Mouse (Mus musculus) limb, embryonic 12.5 days (tissue): ENCODE measurements around the gene Samd1. TPM values are rescaled to one million over a fixed set of nuclear protein-coding genes. Genes with fewer than 3 reads are reported as not detected.
"Not testable (repeated sequence)": the region's sequence is repeated elsewhere in the genome, so short reads cannot be mapped to it uniquely, and the experiment has no call there.

Experiments used
- ATAC-seq: fragments of 200-750 bp; cut with Nextera tagmentation; 2 replicates; pipeline ENCODE4 v1.8.0; 2017; ENCODE audit warnings: low read depth, moderate TSS enrichment; ENCODE audit not compliant: insufficient number of reproducible peaks, insufficient read depth, low FRiP score, low TSS enrichment
- H3K27ac ChIP-seq: fragments of 300-500 bp; sonication (generic); 2 replicates; pipeline ENCODE4 v1.5.1; 2016; ENCODE audit warnings: mild to moderate bottlenecking, moderate library complexity
- H3K27me3 ChIP-seq: fragments of 300-500 bp; sonication (generic); 2 replicates; pipeline ENCODE4 v1.6.1; 2016; ENCODE audit warnings: mild to moderate bottlenecking, moderate library complexity
- H3K36me3 ChIP-seq: fragments of 300-500 bp; sonication (generic); 2 replicates; pipeline ENCODE4 v1.6.1; 2016; ENCODE audit warnings: mild to moderate bottlenecking, moderate library complexity
- H3K4me1 ChIP-seq: fragments of 300-500 bp; sonication (generic); replicated peaks from 2 replicates; pipeline ENCODE4 v1.6.1; 2016
- H3K4me2 ChIP-seq: fragments of 300-500 bp; sonication (generic); 2 replicates; pipeline ENCODE4 v1.6.1; 2016; ENCODE audit warnings: mild to moderate bottlenecking, moderate library complexity
- H3K4me3 ChIP-seq: fragments of 300-500 bp; sonication (generic); replicated peaks from 2 replicates; pipeline ENCODE4 v1.5.1; 2016; ENCODE audit warnings: mild to moderate bottlenecking
- H3K9ac ChIP-seq: fragments of 300-500 bp; sonication (generic); replicated peaks from 2 replicates; pipeline ENCODE4 v1.6.1; 2016; ENCODE audit warnings: mild to moderate bottlenecking, moderate library complexity
- H3K9me3 ChIP-seq: fragments of 300-500 bp; sonication (generic); 2 replicates; pipeline ENCODE4 v1.6.1; 2016; ENCODE audit warnings: mild to moderate bottlenecking, moderate library complexity
- WGBS: fragments of 180-500 bp; shearing (Covaris S2); methylation state at CpG from one replicate; pipeline ENCODE4 v1.1.7; 2016; 5-methylcytosine and 5-hydroxymethylcytosine counted together
- polyA plus RNA-seq: library from polyadenylated mRNA; unstranded; fragments of >200 nt; fragmentation: Nextera tagmentation; extraction: Ambion mirVana; gene quantifications from 2 replicates; pipeline ENCODE4 v1.2.1, GENCODE M21; 2016

The Samd1 gene
- polyA plus RNA-seq, 1 experiment from 2014 or later = 14.4 TPM

DNA sequence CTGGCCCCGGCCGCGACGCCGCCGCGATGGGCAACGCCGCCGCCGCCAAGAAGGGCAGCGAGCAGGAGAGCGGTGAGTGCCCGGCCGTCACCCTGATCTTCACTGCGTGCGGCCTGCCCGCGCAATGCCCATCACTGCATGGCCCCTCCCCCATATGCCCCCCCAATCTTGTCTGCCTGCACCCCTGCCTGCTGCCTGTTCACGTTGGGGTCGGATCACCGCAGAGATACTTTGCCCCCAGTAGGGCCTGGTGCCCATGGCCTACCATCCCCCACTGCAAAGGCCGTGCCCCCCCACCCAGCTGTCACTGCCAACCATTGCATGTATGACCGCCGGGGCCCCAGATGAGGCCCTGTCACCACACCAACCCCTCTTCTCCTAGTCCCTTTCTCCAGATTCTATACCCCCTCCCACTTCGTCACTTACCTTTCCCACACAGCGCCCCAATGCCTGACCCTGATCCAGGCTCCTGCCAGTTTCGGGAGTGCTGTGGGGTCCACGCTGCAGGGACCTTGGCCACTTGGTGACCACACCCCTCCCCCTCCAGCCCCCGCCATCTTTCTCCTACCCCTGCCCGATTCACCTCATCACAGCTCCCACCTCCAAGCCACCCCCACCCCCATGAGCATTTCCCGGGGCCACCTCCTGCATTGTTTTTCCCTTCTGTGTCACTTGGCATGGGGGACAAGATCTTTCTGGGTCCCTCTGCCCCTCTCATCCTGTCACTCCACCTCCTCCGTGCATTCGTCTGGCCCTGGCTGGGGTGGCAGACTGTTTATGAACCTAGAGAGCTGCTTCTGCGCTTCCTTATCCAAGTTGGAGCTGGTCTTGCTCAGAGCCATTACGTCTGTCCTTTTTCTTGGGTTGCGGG lies 24.1 kb upstream of the Samd1 start:
- Histone ChIP-seq H3K27me3 (no peaks in the 10 kb centered on the region), H3K4me2 (peak overlapping the region; percentile 99), H3K9ac (peak overlapping the region; percentile 92), H3K36me3 (peaks cover 19% of the 10 kb centered on the region), H3K27ac (no peak overlapping the region; the same call in 1 of the 2 replicates), H3K9me3 (no peaks in the 10 kb centered on the region), H3K4me3 (peak overlapping the region; percentile 98), H3K4me1 (peaks cover 37% of the 10 kb centered on the region)
- ATAC-seq = 0 out of 2 replicates have a peak, but pooled peaks have one; percentile 8
- 4% methylated on average over 32 of the region's 37 CpGs for WGBS

GRCm38 (mm10) chr8:83974521-83974920 lies 23.0 kb upstream of the Samd1 start:
- H3K27me3 ChIP-seq = no peaks in the 10 kb centered on the region
- peaks cover 39% of the 10 kb centered on the region for H3K4me1 ChIP-seq
- peak overlapping the region; percentile 11; the same call in 1 of the 2 replicates for H3K4me3 ChIP-seq
- ATAC-seq = no peak
- peaks cover 16% of the 10 kb centered on the region; the same call in 1 of the 2 replicates for H3K36me3 ChIP-seq
- H3K9me3 ChIP-seq = no peaks in the 10 kb centered on the region
- H3K27ac ChIP-seq = no peak overlapping the region
- H3K4me2 ChIP-seq = peak overlapping the region; percentile 99
- H3K9ac ChIP-seq = no peak overlapping the region
- WGBS = 91% methylated on average over 4 of the region's 4 CpGs

GRCm38 (mm10) chr8:83976101-83976630 lies 21.3 kb upstream of the Samd1 start:
- Histone ChIP-seq H3K4me2 (no peak overlapping the region), H3K4me1 (peaks cover 39% of the 10 kb centered on the region), H3K36me3 (peaks cover 27% of the 10 kb centered on the region), H3K27me3 (no peaks in the 10 kb centered on the region), H3K4me3 (no peak overlapping the region), H3K9ac (no peak overlapping the region), H3K27ac (no peak overlapping the region), H3K9me3 (no peaks in the 10 kb centered on the region)
- no peak for ATAC-seq
- WGBS = 82% methylated on average over 4 of the region's 4 CpGs

- H3K4me3 ChIP-seq = no peak overlapping the region
- no peaks in the 10 kb centered on the region for H3K9me3 ChIP-seq
- 85% methylated on average over 5 of the region's 5 CpGs for WGBS
Observed at GRCm38 (mm10) chr8:83976779-83977350, 20.6 kb upstream of the Samd1 start.

DNA sequence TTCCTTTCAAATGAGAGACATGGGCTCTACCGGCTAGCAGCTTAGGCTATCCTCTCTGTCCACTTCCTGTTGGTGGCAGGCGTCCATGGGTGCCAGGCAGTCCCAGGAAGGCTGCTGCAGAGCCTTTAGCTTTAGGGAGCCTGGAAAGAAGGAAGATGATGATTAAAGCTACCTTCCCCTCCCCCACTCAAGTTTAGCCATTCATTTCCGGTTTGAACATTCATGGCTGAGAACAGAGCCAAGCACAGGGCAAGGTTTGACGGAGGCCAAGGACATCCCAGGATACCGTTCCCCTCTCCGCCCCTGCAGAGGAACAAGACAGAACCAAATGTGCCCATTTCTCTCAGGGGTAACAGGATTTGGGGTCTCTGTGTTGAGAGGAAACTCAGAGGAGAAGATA lies 19.8 kb upstream of the Samd1 start:
- H3K4me1 ChIP-seq = peaks cover 34% of the 10 kb centered on the region
- H3K4me3 ChIP-seq = no peak overlapping the region
- no peak for ATAC-seq
- H3K9ac ChIP-seq = no peak overlapping the region
- H3K9me3 ChIP-seq = no peaks in the 10 kb centered on the region
- no peaks in the 10 kb centered on the region for H3K27me3 ChIP-seq
- peak overlapping the region; percentile 14 for H3K27ac ChIP-seq
- H3K36me3 ChIP-seq = peaks cover 41% of the 10 kb centered on the region
- WGBS = 48% methylated on average over 6 of the region's 6 CpGs
- H3K4me2 ChIP-seq = peak overlapping the region; percentile 28; the same call in 1 of the 2 replicates

More at GRCm38 (mm10) chr8:83976779-83977350, 20.6 kb upstream of the Samd1 start:
- no peak for ATAC-seq
- Histone ChIP-seq H3K9ac (no peak overlapping the region), H3K4me1 (peaks cover 36% of the 10 kb centered on the region), H3K36me3 (peaks cover 34% of the 10 kb centered on the region), H3K27ac (no peak overlapping the region), H3K27me3 (no peaks in the 10 kb centered on the region), H3K4me2 (0 out of 2 replicates have a peak overlapping the region, but pooled peaks have one; percentile 28)

DNA sequence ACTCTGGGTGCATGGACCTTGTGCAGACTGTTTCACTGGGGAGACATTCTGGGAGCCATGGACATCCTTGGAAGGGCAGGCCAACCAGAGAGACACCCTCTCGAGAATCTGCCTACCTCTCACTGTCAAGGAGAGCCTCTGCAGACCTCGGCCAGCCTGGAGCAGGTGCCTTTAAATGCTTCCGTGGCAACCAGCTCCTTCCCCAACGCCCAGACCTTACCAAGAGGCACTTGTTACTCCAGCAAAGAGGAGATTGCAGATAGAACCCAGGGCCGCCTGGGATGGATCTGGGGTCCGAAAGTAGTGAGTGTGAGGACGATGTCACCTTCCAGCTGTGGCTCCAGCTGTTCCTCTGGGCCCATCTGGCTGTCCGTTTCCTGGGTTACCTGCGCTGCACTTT lies 19.3 kb upstream of the Samd1 start:
- Histone ChIP-seq H3K9me3 (no peaks in the 10 kb centered on the region), H3K36me3 (peaks cover 47% of the 10 kb centered on the region), H3K4me2 (peak overlapping the region; percentile 28; the same call in 1 of the 2 replicates), H3K9ac (no peak overlapping the region), H3K27ac (peak overlapping the region; percentile 14), H3K4me1 (peaks cover 34% of the 10 kb centered on the region), H3K27me3 (no peaks in the 10 kb centered on the region), H3K4me3 (no peak overlapping the region)
- 76% methylated on average over 9 of the region's 9 CpGs for whole genome bisulfite sequencing
- no peak for ATAC-seq

DNA sequence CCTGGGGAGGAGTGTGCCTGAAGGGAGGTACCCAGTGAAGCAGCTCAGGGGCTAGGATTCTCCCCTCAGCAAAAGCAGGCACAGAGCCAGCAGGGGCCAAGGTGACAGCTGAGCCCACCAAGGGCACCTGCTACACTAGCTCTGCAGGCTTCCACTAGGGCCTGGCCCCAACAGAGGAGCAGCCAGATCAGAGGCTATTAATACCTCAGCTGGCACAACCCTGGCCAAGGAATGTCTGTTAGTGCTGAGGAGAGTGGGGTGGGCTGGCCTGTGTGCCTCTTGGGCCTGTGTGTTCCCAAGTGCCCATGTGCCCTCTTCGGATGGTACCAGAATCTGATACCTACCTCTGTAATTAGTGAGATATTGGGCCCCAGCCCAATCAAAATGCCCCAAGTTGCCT lies 17.2 kb upstream of the Samd1 start:
- H3K36me3 ChIP-seq = peaks cover 65% of the 10 kb centered on the region
- H3K4me1 ChIP-seq = peaks cover 20% of the 10 kb centered on the region
- 96% methylated on average over 1 of the region's 1 CpGs for WGBS
- 0 out of 2 replicates have a peak, but pooled peaks cover 4% of the 10 kb centered on the region for H3K9me3 ChIP-seq
- H3K4me2 ChIP-seq = no peak overlapping the region
- no peak overlapping the region for H3K27ac ChIP-seq
- H3K9ac ChIP-seq = no peak overlapping the region
- no peak for ATAC-seq
- no peaks in the 10 kb centered on the region for H3K27me3 ChIP-seq
- H3K4me3 ChIP-seq = no peak overlapping the region

DNA sequence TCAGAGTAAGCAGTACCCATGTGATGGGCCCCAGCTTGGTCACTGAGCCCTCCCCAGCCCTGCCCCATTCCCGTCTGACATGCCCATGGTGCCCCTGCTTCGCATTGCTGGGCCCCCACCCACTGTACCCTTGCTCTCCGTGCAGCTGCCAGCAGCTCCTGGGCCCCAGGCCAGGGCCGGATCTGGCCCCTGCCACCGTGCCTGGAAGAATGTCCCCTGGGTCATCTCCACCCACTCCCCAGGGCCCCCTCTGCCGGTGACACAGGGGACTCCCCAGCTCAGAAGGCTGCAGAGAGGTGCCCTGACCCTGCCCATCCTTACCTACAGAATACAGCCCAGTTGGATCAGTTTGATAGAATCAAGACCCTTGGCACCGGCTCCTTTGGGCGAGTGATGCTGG lies 16.6 kb upstream of the Samd1 start:
- Histone ChIP-seq H3K9ac (no peak overlapping the region), H3K4me1 (peaks cover 20% of the 10 kb centered on the region), H3K36me3 (peaks cover 71% of the 10 kb centered on the region), H3K27me3 (no peaks in the 10 kb centered on the region), H3K4me2 (no peak overlapping the region), H3K9me3 (0 out of 2 replicates have a peak, but pooled peaks cover 4% of the 10 kb centered on the region), H3K27ac (no peak overlapping the region), H3K4me3 (no peak overlapping the region)
- 84% methylated on average over 8 of the region's 8 CpGs for WGBS
- no peak for ATAC-seq

DNA sequence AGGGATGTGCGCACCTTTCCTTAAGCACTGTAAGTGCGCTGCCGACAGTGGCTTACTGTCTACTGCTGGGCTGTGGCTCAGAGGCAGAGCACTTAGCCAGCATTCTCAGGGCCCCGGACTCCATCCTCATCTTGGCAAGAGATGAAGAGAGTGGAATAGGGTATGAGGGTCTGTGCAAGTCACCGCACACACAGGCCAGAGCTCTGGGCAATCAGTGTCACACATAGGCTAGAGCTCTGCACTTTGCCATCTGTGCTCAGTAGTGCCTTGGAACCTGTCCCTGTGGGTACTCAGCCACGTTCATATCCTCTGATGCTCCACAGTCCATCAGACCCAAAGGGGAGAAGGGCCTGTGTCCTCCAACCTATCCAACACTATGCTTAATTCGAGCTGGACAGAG lies 15.9 kb upstream of the Samd1 start:
- H3K4me2 ChIP-seq = no peak overlapping the region
- H3K9me3 ChIP-seq = 0 out of 2 replicates have a peak, but pooled peaks cover 4% of the 10 kb centered on the region
- H3K36me3 ChIP-seq = peaks cover 77% of the 10 kb centered on the region
- no peak overlapping the region for H3K27ac ChIP-seq
- no peak overlapping the region for H3K4me3 ChIP-seq
- ATAC-seq = no peak
- WGBS = 97% methylated on average over 7 of the region's 7 CpGs
- H3K9ac ChIP-seq = no peak overlapping the region
- H3K4me1 ChIP-seq = peaks cover 20% of the 10 kb centered on the region
- H3K27me3 ChIP-seq = no peaks in the 10 kb centered on the region

- Histone ChIP-seq H3K4me3 (no peak overlapping the region), H3K27me3 (no peaks in the 10 kb centered on the region), H3K9me3 (0 out of 2 replicates have a peak, but pooled peaks cover 4% of the 10 kb centered on the region), H3K4me2 (no peak overlapping the region), H3K36me3 (peaks cover 87% of the 10 kb centered on the region), H3K27ac (no peak overlapping the region), H3K4me1 (peaks cover 11% of the 10 kb centered on the region), H3K9ac (no peak overlapping the region)
- WGBS = 90% methylated on average over 4 of the region's 4 CpGs
- no peak for ATAC-seq
Observed at GRCm38 (mm10) chr8:83982449-83982848, 15.0 kb upstream of the Samd1 start.

GRCm38 (mm10) chr8:83983222-83983621 lies 14.2 kb upstream of the Samd1 start:
- H3K4me3 ChIP-seq, H3K9ac ChIP-seq, H3K4me1 ChIP-seq, H3K4me2 ChIP-seq, ATAC-seq, H3K27me3 ChIP-seq, H3K9me3 ChIP-seq, H3K27ac ChIP-seq: not testable (repeated sequence)
- peaks cover 93% of the 10 kb centered on the region for H3K36me3 ChIP-seq
- 97% methylated on average over 2 of the region's 2 CpGs for WGBS
